Mouse (Mus musculus) testis, adult 2 months (tissue): ENCODE measurements around the gene Chchd6.

Source experiments
- CTCF ChIP-seq: fragments of 200-500 bp; IDR thresholded peaks from 2 replicates; pipeline ENCODE4 v1.5.1; 2012; ENCODE audit warnings: low read depth, mild to moderate bottlenecking, inconsistent platforms, low read length, moderate library complexity; ENCODE audit not compliant: control insufficient read depth, insufficient read depth, insufficient replicate concordance
- POLR2A ChIP-seq: fragments of 200-500 bp; IDR thresholded peaks from 2 replicates; pipeline ENCODE4 v1.6.1; 2012; ENCODE audit warnings: low read depth, mild to moderate bottlenecking, inconsistent platforms, low read length, moderate library complexity; ENCODE audit not compliant: control insufficient read depth

DNA sequence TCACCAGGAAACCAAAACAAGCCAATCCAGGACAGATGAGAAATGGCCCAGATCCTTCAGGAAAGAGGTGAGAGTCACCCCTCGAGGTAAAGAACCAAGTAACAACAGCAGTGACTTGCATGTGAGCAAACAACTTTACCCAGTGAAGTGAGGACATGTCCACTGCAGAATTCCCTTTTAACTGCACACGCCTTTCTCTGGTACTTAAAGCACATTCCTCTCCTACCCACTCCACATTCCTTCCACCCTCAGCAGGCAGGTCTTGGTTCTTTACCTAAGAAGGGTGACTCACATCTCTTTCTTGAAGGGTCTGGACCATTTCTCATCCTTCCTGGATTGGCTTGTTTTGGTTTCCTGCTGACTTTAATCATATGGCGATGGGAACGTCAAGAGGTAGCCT is 181.3 kb downstream of the Chchd6 start:
- TF ChIP-seq POLR2A: no peak
- TF ChIP-seq CTCF: no peak
